Mouse (Mus musculus) kidney, embryonic 14.5 days (tissue): ENCODE data around the gene Kif22. TPM values are rescaled to one million over a fixed set of nuclear protein-coding genes. Genes with fewer than 3 reads are reported as not detected.

Experiments
- ATAC-seq: fragments of 200-750 bp; cut with Nextera tagmentation; 2 replicates; pipeline ENCODE4 v1.8.0; 2017; ENCODE audit warnings: moderate number of reproducible peaks, mild to moderate bottlenecking, moderate TSS enrichment, moderate library complexity; ENCODE audit not compliant: low FRiP score, low TSS enrichment
- H3K27ac ChIP-seq: fragments of 300-500 bp; sonication (generic); 2 replicates; pipeline ENCODE4 v1.5.1; 2014; ENCODE audit warnings: low read depth, mild to moderate bottlenecking, low read length, moderate library complexity, mixed read lengths
- H3K27me3 ChIP-seq: fragments of 300-500 bp; sonication (generic); 2 replicates; pipeline ENCODE4 v1.6.1; 2014; ENCODE audit warnings: mild to moderate bottlenecking, low read length; ENCODE audit not compliant: control insufficient read depth, insufficient read depth
- H3K36me3 ChIP-seq: fragments of 300-500 bp; sonication (generic); 2 replicates; pipeline ENCODE4 v1.6.1; 2014; ENCODE audit warnings: low read length, mixed read lengths; ENCODE audit not compliant: control insufficient read depth, insufficient read depth
- H3K4me1 ChIP-seq: fragments of 300-500 bp; sonication (generic); 2 replicates; pipeline ENCODE4 v1.6.1; 2014; ENCODE audit warnings: low read length, mixed read lengths; ENCODE audit not compliant: control insufficient read depth, insufficient read depth
- H3K4me2 ChIP-seq: fragments of 300-500 bp; sonication (generic); replicated peaks from 2 replicates; pipeline ENCODE4 v1.6.1; 2014; ENCODE audit warnings: low read depth, mild to moderate bottlenecking, low read length
- H3K4me3 ChIP-seq: fragments of 300-500 bp; sonication (generic); 2 replicates; pipeline ENCODE4 v1.5.1; 2014; ENCODE audit warnings: mild to moderate bottlenecking, low read length
- H3K9ac ChIP-seq: fragments of 300-500 bp; sonication (generic); 2 replicates; pipeline ENCODE4 v1.6.1; 2014; ENCODE audit warnings: low read depth, mild to moderate bottlenecking, low read length, moderate library complexity
- H3K9me3 ChIP-seq: fragments of 300-500 bp; sonication (generic); 2 replicates; pipeline ENCODE4 v1.6.1; 2016; ENCODE audit warnings: low read length; ENCODE audit not compliant: control insufficient read depth
- WGBS: fragments of 180-500 bp; shearing (Covaris S2); extraction: QIAGEN DNeasy Blood & Tissue Kit; methylation state at CpG from one replicate; pipeline ENCODE4 v1.1.7; 2014; 5-methylcytosine and 5-hydroxymethylcytosine counted together
- polyA plus RNA-seq: library from polyadenylated mRNA; unstranded; fragments of >200 nt; fragmentation: Nextera tagmentation; extraction: Ambion mirVana; gene quantifications from 2 replicates; pipeline ENCODE4 v1.2.1, GENCODE M21; 2014

Kif22 gene
- polyA plus RNA-seq, 1 experiment from 2014 or later, result 151 TPM

GRCm38 (mm10) chr7:127066317-127066716 lies 24.0 kb upstream of the Kif22 start:
- H3K27ac ChIP-seq, result no peak overlapping the region
- no peak overlapping the region for H3K9ac ChIP-seq
- WGBS, result 73% methylated on average over 4 of the region's 4 CpGs
- no peak overlapping the region for H3K4me3 ChIP-seq
- no peak for ATAC-seq
- H3K27me3 ChIP-seq, result no peaks in the 10 kb centered on the region
- no peaks in the 10 kb centered on the region for H3K36me3 ChIP-seq
- H3K9me3 ChIP-seq, result no peaks in the 10 kb centered on the region
- H3K4me1 ChIP-seq, result no peaks in the 10 kb centered on the region
- H3K4me2 ChIP-seq, result no peak overlapping the region

- Histone ChIP-seq H3K4me1 (no peaks in the 10 kb centered on the region), H3K27me3 (no peaks in the 10 kb centered on the region), H3K9ac (no peak overlapping the region), H3K4me2 (no peak overlapping the region), H3K27ac (no peak overlapping the region), H3K9me3 (no peaks in the 10 kb centered on the region), H3K4me3 (no peak overlapping the region), H3K36me3 (no peaks in the 10 kb centered on the region)
- WGBS, result 88% methylated on average over 6 of the region's 6 CpGs
- no peak for ATAC-seq
Measured at GRCm38 (mm10) chr7:127065538-127065937, 23.3 kb upstream of the Kif22 start.

GRCm38 (mm10) chr7:127055026-127055585 lies 12.8 kb upstream of the Kif22 start:
- Histone ChIP-seq H3K27me3 (no peaks in the 10 kb centered on the region), H3K4me2 (no peak overlapping the region), H3K4me3 (no peak overlapping the region), H3K4me1 (no peaks in the 10 kb centered on the region), H3K27ac (no peak overlapping the region), H3K36me3 (no peaks in the 10 kb centered on the region), H3K9ac (no peak overlapping the region), H3K9me3 (no peaks in the 10 kb centered on the region)
- 70% methylated on average over 5 of the region's 5 CpGs for WGBS
- ATAC-seq, result no peak

GRCm38 (mm10) chr7:127031244-127031643 lies 11.0 kb downstream of the Kif22 start:
- Histone ChIP-seq H3K9ac (no peak overlapping the region), H3K4me3 (no peak overlapping the region), H3K4me1 (peaks cover 7% of the 10 kb centered on the region; the same call in 1 of the 2 replicates), H3K36me3 (peaks cover 81% of the 10 kb centered on the region), H3K9me3 (no peaks in the 10 kb centered on the region), H3K27ac (no peak overlapping the region), H3K4me2 (no peak overlapping the region), H3K27me3 (no peaks in the 10 kb centered on the region)
- 76% methylated on average over 1 of the region's 1 CpGs for WGBS
- no peak for ATAC-seq

- Histone ChIP-seq H3K4me3 (no peak overlapping the region), H3K4me2 (no peak overlapping the region), H3K27ac (no peak overlapping the region), H3K9ac (no peak overlapping the region), H3K9me3 (no peaks in the 10 kb centered on the region), H3K4me1 (peaks cover 7% of the 10 kb centered on the region; the same call in 1 of the 2 replicates), H3K36me3 (peaks cover 73% of the 10 kb centered on the region), H3K27me3 (no peaks in the 10 kb centered on the region)
- ATAC-seq, result no peak
- WGBS, result 89% methylated on average over 1 of the region's 1 CpGs
Measured at GRCm38 (mm10) chr7:127030172-127030571, 12.1 kb downstream of the Kif22 start.

- H3K36me3 ChIP-seq, result peaks cover 70% of the 10 kb centered on the region
- 0 out of 2 replicates have a peak, but pooled peaks have one; percentile 0 for ATAC-seq
- WGBS, result 72% methylated on average over 8 of the region's 8 CpGs
Measured at GRCm38 (mm10) chr7:127027885-127028284, 14.4 kb downstream of the Kif22 start.

GRCm38 (mm10) chr7:127026984-127027726 lies 15.1 kb downstream of the Kif22 start, which contains the start of gene Maz:
Gene Maz, minus strand, starts transcription at chr7:127027037.
- no peaks in the 10 kb centered on the region for H3K9me3 ChIP-seq
- H3K27ac ChIP-seq, result peak within 1 kb of the TSS; percentile 99
- ATAC-seq, result peak; percentile 93
- WGBS, result under 1% methylated on average over 42 of the region's 63 CpGs
- peak within 1 kb of the TSS; percentile 96 for H3K9ac ChIP-seq
- peak within 1 kb of the TSS; percentile 94 for H3K4me3 ChIP-seq
- H3K36me3 ChIP-seq, result peaks cover 70% of the 10 kb centered on the region
- H3K27me3 ChIP-seq, result no peaks in the 10 kb centered on the region
- H3K4me2 ChIP-seq, result peak within 1 kb of the TSS; percentile 87
- H3K4me1 ChIP-seq, result peaks cover 31% of the 10 kb centered on the region

More at GRCm38 (mm10) chr7:127027885-127028284, 14.4 kb downstream of the Kif22 start:
- Histone ChIP-seq H3K27me3 (no peaks in the 10 kb centered on the region), H3K9ac (peak overlapping the region; percentile 96), H3K4me3 (peak overlapping the region; percentile 94), H3K9me3 (no peaks in the 10 kb centered on the region), H3K4me1 (peaks cover 24% of the 10 kb centered on the region), H3K27ac (peak overlapping the region; percentile 90), H3K4me2 (peak overlapping the region; percentile 87)

GRCm38 (mm10) chr7:127026616-127026983 lies 15.7 kb downstream of the Kif22 start:
- Histone ChIP-seq H3K9me3 (no peaks in the 10 kb centered on the region), H3K4me3 (peak overlapping the region; percentile 94), H3K27me3 (no peaks in the 10 kb centered on the region), H3K4me2 (peak overlapping the region; percentile 87), H3K9ac (peak overlapping the region; percentile 96), H3K36me3 (peaks cover 69% of the 10 kb centered on the region), H3K4me1 (peaks cover 36% of the 10 kb centered on the region), H3K27ac (peak overlapping the region; percentile 99; the same call in 1 of the 2 replicates)
- 3% methylated on average over 15 of the region's 48 CpGs for WGBS
- ATAC-seq, result no peak; the same call in 1 of the 2 replicates

GRCm38 (mm10) chr7:127026161-127026600 lies 16.1 kb downstream of the Kif22 start:
- WGBS, result 2% methylated on average over 25 of the region's 48 CpGs
- peak overlapping the region; percentile 99 for H3K27ac ChIP-seq
- peak; percentile 44 for ATAC-seq
- peak overlapping the region; percentile 94 for H3K4me3 ChIP-seq
- H3K9ac ChIP-seq, result peak overlapping the region; percentile 96
- no peaks in the 10 kb centered on the region for H3K27me3 ChIP-seq
- H3K36me3 ChIP-seq, result peaks cover 65% of the 10 kb centered on the region
- peak overlapping the region; percentile 87 for H3K4me2 ChIP-seq
- no peaks in the 10 kb centered on the region for H3K9me3 ChIP-seq
- H3K4me1 ChIP-seq, result peaks cover 40% of the 10 kb centered on the region
